Mouse (Mus musculus) midbrain, embryonic 15.5 days (tissue): ENCODE measurements at regions not wholly inside any gene's neighbourhood (a gene's known extent, or its start where the extent isn't known, plus 50 kb on each side); places are given as distances from the start of the nearest gene placed in this dataset.

Experiments used
- ATAC-seq: fragments of 200-750 bp; cut with Nextera tagmentation; replicated peaks from 2 replicates; pipeline ENCODE4 v1.8.0; 2017; ENCODE audit warnings: moderate TSS enrichment
- H3K27ac ChIP-seq: fragments of 300-500 bp; sonication (generic); 2 replicates; pipeline ENCODE4 v1.5.1; 2015; ENCODE audit warnings: mild to moderate bottlenecking, inconsistent platforms
- H3K27me3 ChIP-seq: fragments of 300-500 bp; sonication (generic); replicated peaks from 2 replicates; pipeline ENCODE4 v1.6.1; 2015; ENCODE audit warnings: inconsistent platforms
- H3K36me3 ChIP-seq: fragments of 300-500 bp; sonication (generic); replicated peaks from 2 replicates; pipeline ENCODE4 v1.6.1; 2015; ENCODE audit warnings: inconsistent platforms
- H3K4me1 ChIP-seq: fragments of 300-500 bp; sonication (generic); 2 replicates; pipeline ENCODE4 v1.6.1; 2015; ENCODE audit warnings: inconsistent platforms
- H3K4me2 ChIP-seq: fragments of 300-500 bp; sonication (generic); 2 replicates; pipeline ENCODE4 v1.6.1; 2015; ENCODE audit warnings: inconsistent platforms, mild to moderate bottlenecking, moderate library complexity
- H3K4me3 ChIP-seq: fragments of 300-500 bp; sonication (generic); 2 replicates; pipeline ENCODE4 v1.5.1; 2015; ENCODE audit warnings: mild to moderate bottlenecking, inconsistent platforms
- H3K9ac ChIP-seq: fragments of 300-500 bp; sonication (generic); 2 replicates; pipeline ENCODE4 v1.6.1; 2015; ENCODE audit warnings: mild to moderate bottlenecking, inconsistent platforms
- H3K9me3 ChIP-seq: fragments of 300-500 bp; sonication (generic); 2 replicates; pipeline ENCODE4 v1.6.1; 2016; ENCODE audit warnings: inconsistent platforms
- WGBS: fragments of 180-500 bp; shearing (Covaris S2); methylation state at CpG from one replicate; pipeline ENCODE4 v1.1.7; 2015; ENCODE audit warnings: mixed read lengths; 5-methylcytosine and 5-hydroxymethylcytosine counted together

DNA sequence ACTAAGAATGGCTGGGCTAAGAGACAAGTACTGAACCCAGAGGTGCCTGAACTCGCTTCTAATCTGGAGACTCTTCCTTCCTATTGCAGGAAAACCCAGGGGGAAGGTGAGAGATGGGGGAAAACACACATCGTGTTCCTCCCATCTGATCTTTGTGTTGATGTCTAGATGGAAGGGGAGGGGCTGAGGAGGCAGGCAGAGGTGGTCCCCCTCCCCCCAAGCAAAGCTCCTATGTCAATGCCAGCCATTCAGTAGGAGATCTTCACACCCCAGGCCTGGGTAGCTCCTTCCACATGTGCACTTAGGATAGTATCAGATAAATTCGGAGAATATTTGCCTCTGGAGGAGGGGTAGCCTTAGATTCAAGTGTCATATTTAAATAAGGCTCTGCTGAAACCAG, 118.0 kb upstream of the Ralgapa2 start:
- 76% methylated on average over 3 of the region's 3 CpGs for WGBS
- Histone ChIP-seq H3K4me1 (no peaks in the 10 kb centered on the region), H3K27me3 (peaks cover 39% of the 10 kb centered on the region), H3K27ac (no peak overlapping the region), H3K9ac (no peak overlapping the region), H3K4me2 (no peak overlapping the region), H3K9me3 (no peaks in the 10 kb centered on the region), H3K36me3 (no peaks in the 10 kb centered on the region), H3K4me3 (no peak overlapping the region)
- no peak for ATAC-seq

DNA sequence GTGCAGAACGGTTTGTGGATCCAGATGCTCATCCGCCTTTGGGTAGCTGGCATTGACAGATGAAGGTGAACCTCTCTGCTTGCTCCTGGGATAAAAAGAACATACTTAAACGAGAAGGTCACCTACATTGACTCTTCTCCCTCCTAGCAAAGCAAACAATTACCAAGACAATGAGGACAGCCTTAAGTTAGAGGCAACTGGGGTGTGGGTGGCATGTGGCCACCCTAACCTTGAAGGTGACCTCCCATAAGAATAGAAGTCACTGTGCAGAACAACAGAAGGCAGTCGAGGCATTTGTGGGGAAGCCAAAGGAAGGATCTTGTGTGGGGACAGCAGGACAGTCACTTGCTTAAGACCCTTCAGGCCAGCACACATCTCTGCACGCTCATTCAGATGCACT, 119.0 kb upstream of the Ralgapa2 start:
- WGBS, result 69% methylated on average over 5 of the region's 5 CpGs
- ATAC-seq, result no peak
- Histone ChIP-seq H3K4me1 (no peaks in the 10 kb centered on the region), H3K4me2 (no peak overlapping the region), H3K4me3 (no peak overlapping the region), H3K27ac (no peak overlapping the region), H3K36me3 (no peaks in the 10 kb centered on the region), H3K9ac (no peak overlapping the region), H3K9me3 (no peaks in the 10 kb centered on the region), H3K27me3 (peaks cover 37% of the 10 kb centered on the region)

DNA sequence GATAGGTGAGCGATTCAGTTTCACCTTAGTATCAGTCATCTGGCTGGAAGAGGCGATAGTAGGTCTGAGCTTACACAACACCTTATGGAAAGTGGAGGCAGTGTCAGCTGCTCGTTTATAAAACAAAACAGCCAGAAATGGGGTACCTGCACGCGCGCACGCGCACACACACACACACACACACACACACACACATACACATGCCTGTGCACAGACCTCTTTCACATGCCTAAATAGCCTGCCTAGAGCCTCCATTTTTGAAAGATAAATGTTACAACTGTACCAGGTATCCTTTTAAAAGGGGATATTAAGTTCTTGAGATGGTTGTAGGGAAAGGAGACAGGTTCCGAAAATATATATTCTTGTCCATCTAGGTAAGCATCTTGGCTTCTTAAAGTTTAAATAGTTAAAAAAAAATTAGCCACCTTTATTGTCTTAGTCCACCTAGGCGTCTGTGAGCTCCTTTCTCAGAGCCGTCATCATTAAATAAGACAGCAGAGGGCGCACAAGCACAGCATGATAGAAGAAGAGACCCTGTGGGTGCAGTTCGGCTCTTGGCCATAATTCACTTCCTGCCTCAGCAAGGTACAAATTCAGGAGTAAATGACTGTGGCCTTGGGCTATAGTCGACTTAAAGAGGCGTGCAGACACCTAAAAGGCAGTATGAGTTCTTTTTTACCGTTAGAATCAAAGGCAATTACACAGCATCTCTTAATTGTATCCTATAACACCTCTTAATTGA, 121.4 kb upstream of the Ralgapa2 start:
- no peaks in the 10 kb centered on the region for H3K9me3 ChIP-seq
- peak; percentile 89 for ATAC-seq
- 52% methylated on average over 16 of the region's 16 CpGs for WGBS
- H3K27ac ChIP-seq, result no peak overlapping the region
- no peaks in the 10 kb centered on the region for H3K36me3 ChIP-seq
- no peaks in the 10 kb centered on the region for H3K4me1 ChIP-seq
- no peak overlapping the region for H3K4me2 ChIP-seq
- H3K4me3 ChIP-seq, result no peak overlapping the region
- no peak overlapping the region for H3K9ac ChIP-seq
- peaks cover 36% of the 10 kb centered on the region for H3K27me3 ChIP-seq

DNA sequence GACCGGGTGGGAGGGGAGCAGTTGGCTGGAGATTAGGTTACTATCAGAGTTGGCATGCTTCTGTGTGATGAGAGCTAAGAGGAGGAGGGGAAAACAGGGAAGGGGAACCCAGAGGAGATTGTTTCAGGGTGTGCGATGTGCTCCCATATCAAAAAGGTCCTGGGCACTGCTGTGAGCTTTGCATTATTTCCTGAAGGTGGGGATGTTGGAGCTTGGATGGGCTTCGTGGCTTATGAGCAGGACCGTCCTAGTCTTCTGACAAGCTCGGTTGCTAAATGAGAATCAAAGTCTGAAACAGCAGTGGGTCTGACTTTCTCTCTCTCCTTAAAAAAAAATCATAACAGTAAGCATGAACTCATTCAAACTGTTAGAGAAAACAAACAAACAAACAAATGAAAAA, 125.4 kb upstream of the Ralgapa2 start:
- peaks cover 18% of the 10 kb centered on the region for H3K27me3 ChIP-seq
- no peak overlapping the region for H3K4me3 ChIP-seq
- no peaks in the 10 kb centered on the region for H3K36me3 ChIP-seq
- 61% methylated on average over 5 of the region's 5 CpGs for WGBS
- H3K4me1 ChIP-seq, result no peaks in the 10 kb centered on the region
- no peaks in the 10 kb centered on the region for H3K9me3 ChIP-seq
- ATAC-seq, result no peak
- no peak overlapping the region for H3K4me2 ChIP-seq
- H3K27ac ChIP-seq, result no peak overlapping the region
- H3K9ac ChIP-seq, result no peak overlapping the region

DNA sequence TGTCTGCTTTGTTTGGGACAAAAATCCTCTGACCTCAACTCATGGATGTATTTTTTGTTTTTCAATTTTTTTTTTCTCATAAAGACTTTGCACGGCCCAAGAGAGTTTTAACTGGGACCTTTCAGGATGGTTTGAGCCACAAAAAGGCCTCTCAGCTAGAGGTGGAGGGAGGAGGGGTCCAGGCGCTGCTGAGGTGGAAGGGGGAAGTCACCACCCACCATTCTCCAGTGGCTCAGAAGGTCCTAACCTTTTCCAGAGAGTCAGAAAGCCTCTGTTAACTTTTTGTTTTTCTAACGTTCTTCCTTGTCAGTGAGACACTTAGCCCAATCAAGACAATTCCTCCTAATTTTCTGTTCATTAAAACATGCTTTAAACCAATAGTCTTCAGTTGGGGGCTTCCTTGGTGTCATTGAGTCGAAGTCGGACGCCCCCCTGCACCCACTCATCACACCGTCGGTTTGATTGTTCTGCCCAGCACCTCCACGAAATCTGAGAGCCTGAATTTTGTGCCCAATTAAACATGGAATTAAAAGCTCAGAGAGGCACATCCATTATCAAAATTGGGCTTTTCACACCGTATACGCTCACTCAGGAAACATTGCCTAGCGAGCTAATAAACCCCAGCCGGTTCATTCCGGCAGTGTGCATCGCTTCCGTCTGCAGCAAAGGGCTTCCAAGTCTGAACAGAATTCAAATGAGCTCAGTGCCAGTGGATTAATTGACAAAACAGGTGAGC, 134.3 kb upstream of the Ralgapa2 start:
- H3K27me3 ChIP-seq, result no peaks in the 10 kb centered on the region; the same call in 1 of the 2 replicates
- H3K4me1 ChIP-seq, result peaks cover 8% of the 10 kb centered on the region; the same call in 1 of the 2 replicates
- ATAC-seq, result peak; percentile 86
- H3K4me2 ChIP-seq, result peak overlapping the region; percentile 21
- no peaks in the 10 kb centered on the region for H3K9me3 ChIP-seq
- H3K36me3 ChIP-seq, result no peaks in the 10 kb centered on the region
- peak overlapping the region; percentile 39 for H3K27ac ChIP-seq
- H3K9ac ChIP-seq, result no peak overlapping the region
- WGBS, result 19% methylated on average over 16 of the region's 16 CpGs
- no peak overlapping the region for H3K4me3 ChIP-seq

- peak; percentile 58 for ATAC-seq
Observed at GRCm38 (mm10) chr2:146646973-146647282, 134.8 kb upstream of the Ralgapa2 start.

GRCm38 (mm10) chr2:146661346-146661745, 149.2 kb upstream of the Ralgapa2 start:
- 41% methylated on average over 3 of the region's 3 CpGs for WGBS
- H3K4me3 ChIP-seq, result no peak overlapping the region

More at GRCm38 (mm10) chr2:146646973-146647282, 134.8 kb upstream of the Ralgapa2 start:
- Histone ChIP-seq H3K27ac (peak overlapping the region; percentile 39), H3K36me3 (no peaks in the 10 kb centered on the region), H3K4me1 (peaks cover 8% of the 10 kb centered on the region; the same call in 1 of the 2 replicates), H3K4me2 (peak overlapping the region; percentile 21; the same call in 1 of the 2 replicates), H3K27me3 (no peaks in the 10 kb centered on the region; the same call in 1 of the 2 replicates), H3K9me3 (no peaks in the 10 kb centered on the region), H3K9ac (no peak overlapping the region), H3K4me3 (no peak overlapping the region)
- WGBS, result 79% methylated on average over 2 of the region's 2 CpGs

GRCm38 (mm10) chr2:146672761-146673160, 160.6 kb upstream of the Ralgapa2 start:
- Histone ChIP-seq H3K4me3 (no peak overlapping the region), H3K27me3 (no peaks in the 10 kb centered on the region), H3K4me2 (no peak overlapping the region), H3K9me3 (no peaks in the 10 kb centered on the region), H3K27ac (no peak overlapping the region), H3K4me1 (no peaks in the 10 kb centered on the region), H3K9ac (no peak overlapping the region), H3K36me3 (no peaks in the 10 kb centered on the region)
- ATAC-seq, result no peak
- 42% methylated on average over 2 of the region's 2 CpGs for WGBS

More at GRCm38 (mm10) chr2:146661346-146661745, 149.2 kb upstream of the Ralgapa2 start:
- H3K9me3 ChIP-seq, result no peaks in the 10 kb centered on the region
- no peak overlapping the region for H3K4me2 ChIP-seq
- no peaks in the 10 kb centered on the region for H3K36me3 ChIP-seq
- H3K4me1 ChIP-seq, result no peaks in the 10 kb centered on the region
- no peak overlapping the region for H3K27ac ChIP-seq
- peaks cover 11% of the 10 kb centered on the region for H3K27me3 ChIP-seq
- H3K9ac ChIP-seq, result no peak overlapping the region
- ATAC-seq, result no peak

DNA sequence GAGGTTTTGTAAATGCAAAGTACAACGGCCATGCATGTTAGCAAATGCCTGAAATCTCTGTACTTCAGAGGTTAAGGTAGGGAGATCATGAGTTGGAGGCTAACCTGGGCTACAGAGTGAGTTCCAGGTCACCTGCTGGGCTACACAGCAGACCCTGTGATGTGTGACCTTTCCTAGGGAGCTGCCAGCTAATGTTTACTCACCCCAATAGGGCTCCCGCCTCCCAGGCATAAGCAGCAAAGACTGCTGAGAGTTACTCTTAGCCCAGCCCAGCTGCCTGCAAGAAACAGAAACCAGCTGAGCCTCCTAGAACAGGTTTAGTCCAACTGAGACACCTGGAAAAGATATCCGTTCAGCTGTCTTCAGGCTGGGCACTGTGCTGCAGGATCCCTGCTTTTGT, 169.8 kb upstream of the Ralgapa2 start:
- no peak overlapping the region for H3K4me3 ChIP-seq
- peaks cover 5% of the 10 kb centered on the region; the same call in 1 of the 2 replicates for H3K27me3 ChIP-seq
- no peaks in the 10 kb centered on the region for H3K4me1 ChIP-seq
- H3K36me3 ChIP-seq, result no peaks in the 10 kb centered on the region
- no peak for ATAC-seq
- no peaks in the 10 kb centered on the region for H3K9me3 ChIP-seq
- no peak overlapping the region for H3K27ac ChIP-seq
- H3K9ac ChIP-seq, result no peak overlapping the region
- no peak overlapping the region for H3K4me2 ChIP-seq
- WGBS, result 74% methylated on average over 3 of the region's 3 CpGs

- ATAC-seq, result no peak
- Histone ChIP-seq H3K4me2 (no peak overlapping the region), H3K27ac (no peak overlapping the region)
Observed at GRCm38 (mm10) chr2:146685854-146686507, 169.7 kb upstream of the Kiz start.

GRCm38 (mm10) chr2:146688544-146688943, 167.1 kb upstream of the Kiz start:
- ATAC-seq, result no peak
- Histone ChIP-seq H3K9me3 (no peaks in the 10 kb centered on the region), H3K27me3 (peaks cover 5% of the 10 kb centered on the region), H3K4me1 (peaks cover 5% of the 10 kb centered on the region; the same call in 1 of the 2 replicates), H3K36me3 (no peaks in the 10 kb centered on the region), H3K27ac (no peak overlapping the region), H3K4me2 (no peak overlapping the region), H3K4me3 (no peak overlapping the region), H3K9ac (no peak overlapping the region)
- 80% methylated on average over 7 of the region's 7 CpGs for WGBS

More at GRCm38 (mm10) chr2:146685854-146686507, 169.7 kb upstream of the Kiz start:
- no peaks in the 10 kb centered on the region for H3K36me3 ChIP-seq
- H3K9ac ChIP-seq, result no peak overlapping the region
- 70% methylated on average over 5 of the region's 5 CpGs for WGBS
- H3K9me3 ChIP-seq, result no peaks in the 10 kb centered on the region
- no peak overlapping the region for H3K4me3 ChIP-seq
- H3K27me3 ChIP-seq, result peaks cover 5% of the 10 kb centered on the region
- H3K4me1 ChIP-seq, result no peaks in the 10 kb centered on the region

- Histone ChIP-seq H3K4me1 (peaks cover 13% of the 10 kb centered on the region), H3K9me3 (no peaks in the 10 kb centered on the region), H3K4me2 (peak overlapping the region; percentile 30), H3K36me3 (no peaks in the 10 kb centered on the region), H3K27me3 (no peaks in the 10 kb centered on the region), H3K4me3 (no peak overlapping the region), H3K9ac (no peak overlapping the region), H3K27ac (peak overlapping the region; percentile 29; the same call in 1 of the 2 replicates)
- 17% methylated on average over 2 of the region's 2 CpGs for WGBS
- peak; percentile 53; the same call in 1 of the 2 replicates for ATAC-seq
Observed at GRCm38 (mm10) chr2:146693484-146693883, 162.2 kb upstream of the Kiz start.
